Mouse (Mus musculus): Measurements from ENCODE around the gene Ipo7. TPM values are rescaled to one million over a fixed set of nuclear protein-coding genes. Genes with fewer than 3 reads are reported as not detected.

Ipo7 gene
- polyA plus RNA-seq, 1 experiment, result 9.8 TPM

DNA sequence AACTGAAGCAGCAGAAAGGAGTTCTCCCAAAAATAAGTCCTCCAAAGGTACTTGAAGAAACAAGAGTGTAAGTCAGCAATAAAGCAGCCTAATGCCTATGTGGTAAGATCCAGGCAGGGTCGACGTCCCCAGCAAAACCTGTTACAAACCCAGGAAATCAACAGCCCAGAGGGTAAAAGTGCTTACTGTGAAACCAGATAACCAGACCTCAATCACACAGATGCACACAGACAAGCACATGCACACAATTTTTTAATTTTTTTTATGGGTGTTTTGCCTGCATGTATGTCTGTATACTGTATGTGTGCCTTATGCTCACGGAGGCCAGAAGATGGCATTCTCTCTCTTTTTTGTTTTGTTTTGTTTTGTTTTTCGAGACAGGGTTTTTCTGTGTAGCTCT is 78.3 kb downstream of the Ipo7 start:
- WGBS, result 61% methylated on average over 4 of the region's 4 CpGs
- DNase-seq (ENCODE audit: low read depth, low spot score), result no peak

- DNase-seq (ENCODE audit: low read depth, low spot score), result no peak
- 34% methylated on average over 7 of the region's 7 CpGs for WGBS
Measured at GRCm38 (mm10) chr7:110097106-110097793, 79.2 kb downstream of the Ipo7 start.

GRCm38 (mm10) chr7:110100854-110101253 is 82.8 kb downstream of the Ipo7 start:
- no peak for DNase-seq (ENCODE audit: low read depth, low spot score)
- 32% methylated on average over 6 of the region's 6 CpGs for WGBS

- 78% methylated on average over 5 of the region's 5 CpGs for WGBS
Measured at GRCm38 (mm10) chr7:110101266-110101665, 83.2 kb downstream of the Ipo7 start.

DNA sequence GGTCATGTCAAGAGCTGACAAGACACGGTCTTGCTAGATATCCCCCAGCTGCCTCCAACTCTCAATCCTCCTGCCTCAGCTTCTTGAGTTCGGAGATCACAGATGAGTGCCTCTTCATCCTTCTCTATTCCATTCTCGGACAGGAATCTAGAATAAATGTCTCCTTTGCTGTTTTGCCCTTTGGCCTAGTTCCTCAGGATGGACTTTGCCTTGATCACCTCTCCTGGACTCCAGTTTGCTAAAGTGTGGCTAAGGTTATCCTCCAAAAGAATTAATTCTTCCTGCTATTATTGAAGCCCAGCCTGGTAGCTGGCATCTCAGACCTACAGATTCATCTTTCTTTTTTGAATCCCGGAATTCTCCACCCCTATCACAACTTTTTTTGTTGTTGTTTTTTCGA is 87.0 kb downstream of the Ipo7 start:
- WGBS, result 88% methylated on average over 5 of the region's 5 CpGs

More at GRCm38 (mm10) chr7:110101266-110101665, 83.2 kb downstream of the Ipo7 start:
- DNase-seq (ENCODE audit: low read depth, low spot score), result no peak

More for the DNA sequence above, 87.0 kb downstream of the Ipo7 start:
- no peak for DNase-seq (ENCODE audit: low read depth, low spot score)

Other genes starting within 250 kb of the Ipo7 start
- 0.22 and 0.27 TPM in 2 replicates for gene Nrip3, start 236.2 kb upstream of the Ipo7 start, polyA plus RNA-seq (2012; rRNA removed)
- gene Scube2, start 152.6 kb upstream of the Ipo7 start, polyA plus RNA-seq (2012; rRNA removed), result 0.66 and 1.4 TPM in 2 replicates
- 19.6 and 20.6 TPM in 2 replicates for gene Dennd5a, start 57.8 kb upstream of the Ipo7 start, polyA plus RNA-seq (2012; rRNA removed)
- 36.2 and 57.3 TPM in 2 replicates for gene Tmem41b, start 31.3 kb upstream of the Ipo7 start, polyA plus RNA-seq (2012; rRNA removed)
- gene Zfp143, start 42.9 kb downstream of the Ipo7 start, polyA plus RNA-seq (2012; rRNA removed), result 12.8 and 17.2 TPM in 2 replicates
- 3.6 and 5.2 TPM in 2 replicates for gene Wee1, start 103.8 kb downstream of the Ipo7 start, polyA plus RNA-seq (2012; rRNA removed)
- 15.2 and 16.2 TPM in 2 replicates for gene Swap70, start 203.4 kb downstream of the Ipo7 start, polyA plus RNA-seq (2012; rRNA removed)

All from large intestine, adult 2 months (tissue).